Mouse (Mus musculus): ENCODE data around the gene Cdca8. TPM values are rescaled to one million over a fixed set of nuclear protein-coding genes. Genes with fewer than 3 reads are reported as not detected.

Gene Cdca8
- polyA plus RNA-seq (2012; rRNA removed; ENCODE audit: low replicate concordance) = 14.9 and 15.1 TPM in 2 replicates

GRCm38 (mm10) chr4:124939211-124939610 lies at the start of gene Cdca8:
Gene Cdca8, minus strand, starts transcription at chr4:124939311.

GRCm38 (mm10) chr4:124985671-124986602 lies 46.8 kb upstream of the Cdca8 start, which contains the start of gene Rspo1:
Gene Rspo1, plus strand, starts transcription at chr4:124986430.

GRCm38 (mm10) chr4:124936613-124937471 lies 2.3 kb downstream of the Cdca8 start, which contains the start of gene 9930104L06Rik:
Gene 9930104L06Rik, plus strand, starts transcription at chr4:124937048.

GRCm38 (mm10) chr4:124880599-124880998 lies 58.5 kb downstream of the Cdca8 start, which contains the start of gene Epha10:
Gene Epha10, plus strand, starts transcription at chr4:124880899.

Other genes with a start within 250 kb of the Cdca8 start
- gene Utp11, start 245.7 kb downstream of the Cdca8 start, polyA plus RNA-seq (2012; rRNA removed; ENCODE audit: low replicate concordance) = 0.62 and 1.1 TPM in 2 replicates
- 6.3 and 13.5 TPM in 2 replicates for gene Fhl3, start 238.6 kb downstream of the Cdca8 start, polyA plus RNA-seq (2012; rRNA removed; ENCODE audit: low replicate concordance)
- 3.0 and 3.8 TPM in 2 replicates for gene Sf3a3, start 224.5 kb downstream of the Cdca8 start, polyA plus RNA-seq (2012; rRNA removed; ENCODE audit: low replicate concordance)
- 28.4 TPM in 2 replicates for gene Inpp5b, start 197.5 kb downstream of the Cdca8 start, polyA plus RNA-seq (2012; rRNA removed; ENCODE audit: low replicate concordance)
- gene Mtf1, start 137.2 kb downstream of the Cdca8 start, polyA plus RNA-seq (2012; rRNA removed; ENCODE audit: low replicate concordance) = 4.7 and 7.8 TPM in 2 replicates
- gene Yrdc, start 88.6 kb downstream of the Cdca8 start, polyA plus RNA-seq (2012; rRNA removed; ENCODE audit: low replicate concordance) = 29.4 and 29.6 TPM in 2 replicates
- 24.1 and 37.4 TPM in 2 replicates for gene 1110065P20Rik, start 88.1 kb downstream of the Cdca8 start, polyA plus RNA-seq (2012; rRNA removed; ENCODE audit: low replicate concordance)
- 0.14 and 0.25 TPM in 2 replicates for gene Maneal, start 77.1 kb downstream of the Cdca8 start, polyA plus RNA-seq (2012; rRNA removed; ENCODE audit: low replicate concordance)
- not detected in 2 replicates for gene Epha10, start 58.4 kb downstream of the Cdca8 start, polyA plus RNA-seq (2012; rRNA removed; ENCODE audit: low replicate concordance)
- 7.5 and 13.1 TPM in 2 replicates for gene 9930104L06Rik, start 2.3 kb downstream of the Cdca8 start, polyA plus RNA-seq (2012; rRNA removed; ENCODE audit: low replicate concordance)
- 2.7 TPM in 2 replicates for gene Rspo1, start 47.1 kb upstream of the Cdca8 start, polyA plus RNA-seq (2012; rRNA removed; ENCODE audit: low replicate concordance)
- 2.5 and 3.3 TPM in 2 replicates for gene Gnl2, start 77.3 kb upstream of the Cdca8 start, polyA plus RNA-seq (2012; rRNA removed; ENCODE audit: low replicate concordance)
- gene Dnali1, start 126.4 kb upstream of the Cdca8 start, polyA plus RNA-seq (2012; rRNA removed; ENCODE audit: low replicate concordance) = not detected in 2 replicates
- 4.3 and 5.0 TPM in 2 replicates for gene Snip1, start 127.4 kb upstream of the Cdca8 start, polyA plus RNA-seq (2012; rRNA removed; ENCODE audit: low replicate concordance)
- 4.0 and 5.3 TPM in 2 replicates for gene Meaf6, start 145.8 kb upstream of the Cdca8 start, polyA plus RNA-seq (2012; rRNA removed; ENCODE audit: low replicate concordance)
- gene Zc3h12a, start 188.5 kb upstream of the Cdca8 start, polyA plus RNA-seq (2012; rRNA removed; ENCODE audit: low replicate concordance) = 24.1 and 33.9 TPM in 2 replicates